In the genomic region with DNA sequence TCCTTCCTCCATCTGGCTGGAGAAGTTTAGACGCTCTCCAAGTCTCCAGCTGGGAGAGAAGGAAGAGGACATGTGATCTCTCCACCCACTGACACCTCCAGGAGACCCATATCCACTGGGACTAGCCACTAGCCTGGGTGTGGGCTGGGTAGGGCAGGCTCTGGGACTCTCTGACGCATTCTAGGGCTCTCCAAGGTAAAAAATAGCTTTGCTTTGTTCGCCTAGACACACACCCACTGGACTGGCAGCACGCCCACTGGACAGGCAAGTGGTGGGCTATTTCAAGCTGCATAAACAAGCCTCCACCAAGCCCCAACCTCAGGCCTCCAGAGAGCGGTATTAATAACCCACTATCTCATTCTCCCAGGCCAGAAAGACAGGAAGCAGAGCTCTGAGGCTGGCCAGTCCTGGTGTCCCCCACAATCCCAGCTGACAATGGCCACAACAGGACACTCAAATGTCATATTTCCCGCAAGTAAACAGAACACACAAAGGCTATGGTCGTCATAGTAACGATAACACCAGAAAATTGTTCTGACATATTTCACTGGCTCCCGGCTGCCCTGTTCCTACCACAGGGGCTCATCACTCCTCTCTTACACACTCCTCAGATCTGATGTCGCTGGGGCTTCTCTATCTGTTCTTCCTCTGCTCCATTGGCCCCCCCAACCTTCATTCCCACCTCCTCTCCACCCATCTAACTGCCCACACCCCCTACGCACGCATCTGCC, we compare ENCODE assay signal across 7 mouse cellular contexts. TPM values are rescaled to one million over a fixed set of nuclear protein-coding genes. Genes with fewer than 3 reads are reported as not detected.
A peak's percentile ranks its signal among the peaks of the same experiment; 100 is the strongest.
DNase-seq lines count a peak whose midpoint lies in the region; ATAC-seq and TF ChIP-seq lines count a peak whose summit lies in the region.

No protein-coding gene starts in this region.

- H3K27ac ChIP-seq in gastrocnemius, adult 2 months: peak overlapping the region; percentile 79
- 0 out of 2 replicates have a peak overlapping the region, but pooled peaks have one; percentile 19 for H3K27ac ChIP-seq in intestine, embryonic 16.5 days (ENCODE audit: low read length)
- H3K27ac ChIP-seq in limb, embryonic 14.5 days (replicated peaks; ENCODE audit: low read depth, low read length): no peak overlapping the region

- DNase-seq in urinary bladder, adult 18-20 months (ENCODE audit: low spot score in 2 of 2): peak; percentile 3 to 20
- no peak for DNase-seq in urinary bladder, postnatal 4 days (ENCODE audit: low spot score in 2 of 2)
- peak; percentile 91 for DNase-seq in gastrocnemius, adult 2 months
- peak; percentile 58 for DNase-seq in limb, embryonic 14.5 days (ENCODE audit: low spot score)
- DNase-seq in ovary, postnatal 14 days (ENCODE audit: low spot score): peak; percentile 11
- no peak for DNase-seq in yolk sac, embryonic 10.5 days (ENCODE audit: low spot score)

- H3K27me3 ChIP-seq in intestine, embryonic 16.5 days (replicated peaks; ENCODE audit: control insufficient read depth, insufficient read depth, low read length): no peaks in the 10 kb centered on the region
- no peaks in the 10 kb centered on the region for H3K27me3 ChIP-seq in limb, embryonic 14.5 days (ENCODE audit: control insufficient read depth, insufficient read depth, low read length)

- H3K9ac ChIP-seq in intestine, embryonic 16.5 days (ENCODE audit: low read depth, low read length): no peak overlapping the region
- H3K9ac ChIP-seq in limb, embryonic 14.5 days (ENCODE audit: low read depth, low read length, severe bottlenecking): no peak overlapping the region

- TF ChIP-seq CTCF in gastrocnemius, adult 2 months (IDR thresholded peaks at IDR 0.05): no peak

- no peaks in the 10 kb centered on the region for H3K9me3 ChIP-seq in intestine, embryonic 16.5 days (ENCODE audit: control insufficient read depth, low read length)
- no peaks in the 10 kb centered on the region for H3K9me3 ChIP-seq in limb, embryonic 14.5 days (ENCODE audit: control insufficient read depth, low read length)

- intact Hi-C loops in gastrocnemius, adult 2 months (cut with DNase I): no loop called here

- no peak overlapping the region for H3K4me3 ChIP-seq in gastrocnemius, adult 2 months
- no peak overlapping the region for H3K4me3 ChIP-seq in intestine, embryonic 16.5 days (ENCODE audit: low read length)
- no peak overlapping the region for H3K4me3 ChIP-seq in limb, embryonic 14.5 days (replicated peaks; ENCODE audit: low read length)

- WGBS in intestine, embryonic 16.5 days: 59% methylated on average over 12 of the region's 12 CpGs
- WGBS in limb, embryonic 14.5 days: 75% methylated on average over 12 of the region's 12 CpGs

- no peak overlapping the region for H3K4me2 ChIP-seq in intestine, embryonic 16.5 days (ENCODE audit: low read depth, low read length)
- no peak overlapping the region for H3K4me2 ChIP-seq in limb, embryonic 14.5 days (replicated peaks; ENCODE audit: low read depth, low read length, severe bottlenecking)

- H3K36me3 ChIP-seq in intestine, embryonic 16.5 days (ENCODE audit: control insufficient read depth, insufficient read depth, low read length): no peaks in the 10 kb centered on the region
- H3K36me3 ChIP-seq in limb, embryonic 14.5 days (ENCODE audit: control insufficient read depth, insufficient read depth, low read length): no peaks in the 10 kb centered on the region

- no peak for TF ChIP-seq POLR2A in limb, embryonic 14.5 days (IDR thresholded peaks at IDR 0.05; ENCODE audit: borderline replicate concordance, extremely low read depth, insufficient read depth, insufficient read length)

- ATAC-seq in intestine, embryonic 16.5 days: peak; percentile 83
- ATAC-seq in limb, embryonic 14.5 days (ENCODE audit: low FRiP score, low read depth): peak; percentile 78

- no peaks in the 10 kb centered on the region for H3K4me1 ChIP-seq in intestine, embryonic 16.5 days (ENCODE audit: control insufficient read depth, insufficient read depth, low read length)
- H3K4me1 ChIP-seq in limb, embryonic 14.5 days (ENCODE audit: control insufficient read depth, insufficient read depth, low read length): no peaks in the 10 kb centered on the region

RNA-seq across cellular contexts. Expression of a gene that starts 14.3 kb away (rescaled TPM):
- under 1 TPM; 0.64 to 0.75 TPM for total RNA-seq in gastrocnemius, adult 2 months (2021)
- 2.7 and 3.5 TPM in 2 replicates for polyA plus RNA-seq in intestine, embryonic 16.5 days (2015; fragmentation: Nextera tagmentation; extraction: Ambion mirVana)
- polyA plus RNA-seq in limb, embryonic 14.5 days (2012; rRNA removed): 2.7 and 3.8 TPM in 2 replicates
- polyA plus RNA-seq in limb, embryonic 14.5 days (2014; fragmentation: Nextera tagmentation; extraction: Ambion mirVana): 3.0 and 3.2 TPM in 2 replicates

RNA-seq across cellular contexts. Expression of a gene that starts 57.2 kb away (rescaled TPM):
- 10 to 100 TPM; 65.6 to 68.2 TPM for total RNA-seq in gastrocnemius, adult 2 months (2021)
- 1.7 and 1.9 TPM in 2 replicates for polyA plus RNA-seq in intestine, embryonic 16.5 days (2015; fragmentation: Nextera tagmentation; extraction: Ambion mirVana)
- 33.8 and 38.4 TPM in 2 replicates for polyA plus RNA-seq in limb, embryonic 14.5 days (2012; rRNA removed)
- polyA plus RNA-seq in limb, embryonic 14.5 days (2014; fragmentation: Nextera tagmentation; extraction: Ambion mirVana): 15.4 and 22.5 TPM in 2 replicates

Comparison
In these comparisons a context has a peak if more than half of its experiments do, and no peak if none do; other contexts are left out.
1. DNase-seq: peak in urinary bladder, adult 18-20 months (2 of 2), gastrocnemius, adult 2 months (single experiment), limb, embryonic 14.5 days (single experiment) and ovary, postnatal 14 days (single experiment); none in urinary bladder, postnatal 4 days (0 of 2) and yolk sac, embryonic 10.5 days (single experiment).